Mouse (Mus musculus) cerebellum, adult 8-10 months (tissue): ENCODE data around the gene Ubqlnl.

Experiments
- DNase-seq: peaks from one replicate; pipeline ENCODE4 v3.0.0; 2022

Gene Ubqlnl

DNA sequence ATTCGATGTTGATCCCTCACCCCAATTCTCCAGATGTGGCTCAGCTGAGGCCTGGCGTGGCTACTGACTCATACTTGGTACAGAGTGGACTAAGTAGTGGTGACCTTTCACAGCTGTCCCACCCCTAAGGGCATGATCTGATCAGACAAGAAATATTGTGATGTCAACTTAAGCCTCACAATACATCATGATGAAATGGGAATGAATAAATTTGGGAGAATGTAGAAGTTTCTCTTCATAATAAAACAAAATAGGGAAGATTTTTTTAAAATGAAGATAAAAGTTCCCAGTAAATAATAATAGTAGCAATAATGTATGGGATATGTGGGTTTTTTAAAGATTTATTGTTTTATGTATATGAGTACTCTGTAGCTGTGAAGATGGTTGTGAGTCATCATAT is at the start of gene Ubqlnl:
TSS of gene Ubqlnl (minus strand) at position 101 of the 400 bp plus-strand sequence.
- DNase-seq: no peak

DNA sequence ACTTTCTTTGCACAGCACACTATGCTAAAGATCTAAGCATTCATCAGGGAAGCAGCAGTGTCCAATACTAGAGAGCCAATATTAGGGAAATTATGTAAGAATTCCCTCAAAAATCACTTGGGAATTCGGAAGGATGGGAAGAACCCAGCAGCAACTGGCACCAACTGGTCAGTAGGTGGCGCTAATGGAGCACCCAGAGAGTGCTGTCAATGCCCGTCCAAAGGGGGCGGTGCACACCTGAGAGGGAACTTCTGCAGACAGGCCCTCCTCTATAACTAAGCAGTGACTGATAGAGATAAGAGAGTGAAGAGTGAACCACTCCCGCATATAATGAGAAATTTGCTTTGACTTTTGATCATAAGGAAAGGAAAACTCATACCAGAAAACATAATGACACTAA is 49.5 kb upstream of the Ubqlnl start:
- DNase-seq: peak; percentile 7

DNA sequence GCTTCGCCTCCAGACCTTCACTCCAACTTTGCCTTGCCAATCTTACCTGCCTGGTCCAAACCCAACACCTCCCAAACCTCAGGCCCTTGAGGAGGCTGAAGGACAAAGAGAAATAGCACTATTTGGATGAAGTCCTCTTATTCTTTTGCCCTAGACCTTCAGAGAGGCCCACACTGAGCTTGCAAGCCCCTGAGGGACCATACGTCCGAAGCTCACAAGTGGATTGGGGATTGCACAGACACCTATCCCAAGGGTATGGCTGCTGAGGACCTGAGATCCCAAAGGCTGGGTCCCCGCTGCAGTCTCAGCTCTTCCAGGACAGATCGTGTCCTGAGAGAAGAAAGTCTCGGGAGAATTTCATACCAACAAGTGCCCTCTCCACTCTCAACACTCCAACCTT is 45.5 kb upstream of the Ubqlnl start, which contains the start of gene Olfr649:
TSS of gene Olfr649 (minus strand) at position 101 of the 400 bp plus-strand sequence.
- no peak for DNase-seq

DNA sequence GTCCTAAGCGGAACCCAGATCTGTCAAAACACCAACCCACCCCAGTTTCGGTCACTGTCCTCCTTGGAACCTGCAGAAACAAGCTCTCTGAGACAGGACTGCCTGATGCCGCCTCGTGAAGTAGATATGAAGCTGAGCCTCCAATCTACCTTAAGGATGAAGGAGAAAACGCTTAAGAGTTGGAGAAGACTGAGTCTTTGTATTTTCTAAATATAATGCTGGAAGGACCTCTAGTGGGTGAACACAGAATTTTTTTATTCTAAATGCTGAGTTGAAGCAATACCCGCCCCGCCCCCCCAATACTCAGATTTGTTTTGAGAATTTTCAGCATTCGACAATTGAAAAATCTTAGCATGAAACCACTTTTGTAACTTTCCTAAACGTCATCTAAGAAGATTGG is 40.9 kb upstream of the Ubqlnl start:
- no peak for DNase-seq

DNA sequence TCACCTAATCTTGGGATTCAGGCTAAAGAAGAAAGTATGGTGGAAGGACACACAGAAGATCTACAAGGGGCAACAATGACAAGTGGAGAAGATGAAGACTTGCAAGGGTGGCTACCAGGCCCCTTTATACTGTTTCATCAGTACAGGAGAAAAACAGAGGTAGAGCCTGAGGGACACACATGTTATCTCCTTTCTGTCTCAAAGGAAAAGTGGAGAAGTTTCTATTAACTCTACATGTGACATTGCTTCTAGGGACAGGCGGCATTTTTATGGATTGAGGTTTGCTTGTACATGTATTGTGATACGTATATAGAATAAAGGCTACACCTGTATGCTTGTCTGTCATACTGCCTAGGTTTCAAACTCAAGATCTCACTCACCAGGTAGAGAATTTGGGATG is 32.9 kb upstream of the Ubqlnl start, which contains the start of gene Olfr648:
TSS of gene Olfr648 (minus strand) at position 101 of the 400 bp plus-strand sequence.
- DNase-seq: no peak

DNA sequence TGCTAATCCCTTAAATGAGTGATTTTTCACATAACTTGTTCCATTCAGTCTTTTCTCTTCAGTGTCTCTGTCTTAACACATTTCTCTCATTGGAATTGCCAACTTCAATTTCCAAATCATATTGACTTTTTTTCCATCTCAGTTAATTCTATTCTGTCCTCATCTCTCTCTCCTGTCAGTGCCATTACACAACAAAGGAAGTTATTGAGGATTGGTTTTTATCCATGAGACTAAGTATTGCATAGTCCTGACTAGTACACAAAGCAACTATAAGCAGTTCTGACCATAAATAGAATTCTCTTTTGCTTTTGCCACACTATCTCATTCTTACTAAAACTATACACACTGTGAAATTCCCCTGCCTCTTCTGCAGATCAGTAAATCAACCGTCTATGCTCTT is 28.7 kb upstream of the Ubqlnl start:
- DNase-seq: no peak

DNA sequence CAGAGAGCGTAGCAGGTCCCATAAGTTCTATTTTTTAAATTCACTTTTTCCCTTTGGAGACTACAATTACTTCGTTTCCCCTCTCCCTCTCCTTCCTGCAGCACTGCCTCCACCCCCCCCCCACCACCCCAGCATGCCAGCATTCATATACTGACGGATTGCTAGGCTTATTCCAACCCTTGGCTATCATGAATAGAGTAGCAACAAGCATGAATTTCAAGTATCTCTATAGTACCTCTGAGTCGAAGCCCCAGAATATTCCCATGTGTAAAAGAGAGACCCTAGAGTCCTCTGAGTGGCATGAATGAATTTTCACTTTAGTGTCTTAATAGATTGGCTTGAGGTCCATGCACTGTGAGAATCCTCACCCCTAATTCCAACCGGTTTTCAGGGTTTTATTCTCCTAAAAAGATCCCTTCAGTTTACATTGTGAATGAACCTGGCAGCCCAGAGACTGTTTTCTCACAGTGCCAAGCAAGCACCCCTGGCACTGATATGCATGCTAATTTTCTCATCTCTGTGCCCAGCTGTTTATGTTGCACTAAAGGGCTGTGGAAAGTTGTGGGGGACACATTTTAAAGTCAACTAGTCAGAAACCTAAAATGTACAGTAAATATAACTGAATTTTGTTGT is 28.2 kb upstream of the Ubqlnl start:
- no peak for DNase-seq

DNA sequence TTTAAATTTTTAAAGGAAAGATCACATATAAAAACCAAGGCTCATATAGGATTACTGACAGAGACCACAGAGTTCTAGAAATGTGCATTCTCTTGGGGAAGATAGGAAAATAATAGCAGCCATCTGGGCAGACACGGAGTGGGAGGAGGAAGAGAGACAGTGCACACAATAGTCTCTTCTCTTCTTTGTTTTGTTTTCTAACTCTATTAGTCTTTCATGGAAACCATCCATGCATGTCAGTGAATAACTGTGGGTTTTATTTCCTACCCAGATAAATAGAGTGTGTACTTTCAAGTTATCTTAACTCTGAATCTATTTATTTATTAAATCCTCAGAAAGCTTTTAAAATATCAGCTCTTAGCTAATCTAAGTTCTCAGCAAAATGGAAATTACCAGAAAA is 24.7 kb upstream of the Ubqlnl start:
- DNase-seq: no peak

DNA sequence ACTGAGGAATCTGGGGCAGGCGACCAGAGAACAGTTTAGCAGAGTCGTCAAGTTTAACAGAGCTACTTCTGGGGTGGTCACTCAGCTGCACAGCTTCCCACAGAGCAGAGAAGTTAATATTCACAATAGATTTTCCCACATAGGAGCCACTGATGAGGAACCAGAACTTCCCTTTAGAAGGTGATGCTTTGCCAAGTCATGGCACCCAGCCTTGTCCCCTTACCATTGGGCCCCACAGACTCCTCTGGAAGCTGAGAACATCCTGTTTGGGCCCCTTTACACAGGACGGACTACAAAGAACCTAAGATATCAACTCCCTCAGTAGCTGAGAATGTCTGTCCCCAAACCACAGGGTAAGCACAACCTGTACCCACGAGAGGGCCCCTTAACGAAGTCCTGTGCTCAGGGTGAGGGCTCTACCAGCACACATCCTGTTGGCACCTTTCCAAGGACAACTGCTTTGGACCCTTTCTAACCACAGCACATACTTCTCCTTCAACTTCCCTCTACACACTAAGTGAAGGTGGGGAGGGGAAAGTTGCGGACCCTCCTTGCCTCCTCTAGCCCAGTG is 19.4 kb upstream of the Ubqlnl start:
- no peak for DNase-seq

DNA sequence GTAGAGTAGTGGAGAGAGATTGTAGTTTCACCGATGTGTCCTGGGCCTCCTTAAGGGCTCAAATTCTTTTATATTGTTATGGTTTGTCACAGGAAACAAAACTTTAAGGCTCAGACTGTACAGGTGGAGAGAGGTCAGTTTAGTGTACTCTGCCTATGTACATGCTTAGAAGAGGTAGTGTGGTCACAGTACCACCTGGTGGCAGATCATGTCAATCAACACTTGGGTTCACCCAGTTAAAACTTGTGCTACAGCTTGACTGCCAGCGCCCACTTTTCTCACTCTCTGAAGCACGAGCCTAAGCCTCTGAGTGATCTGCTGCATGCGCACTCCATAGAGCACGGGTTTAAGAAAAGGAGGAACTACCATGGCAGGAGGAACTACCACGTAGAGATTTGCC is 16.7 kb upstream of the Ubqlnl start:
- DNase-seq: no peak

DNA sequence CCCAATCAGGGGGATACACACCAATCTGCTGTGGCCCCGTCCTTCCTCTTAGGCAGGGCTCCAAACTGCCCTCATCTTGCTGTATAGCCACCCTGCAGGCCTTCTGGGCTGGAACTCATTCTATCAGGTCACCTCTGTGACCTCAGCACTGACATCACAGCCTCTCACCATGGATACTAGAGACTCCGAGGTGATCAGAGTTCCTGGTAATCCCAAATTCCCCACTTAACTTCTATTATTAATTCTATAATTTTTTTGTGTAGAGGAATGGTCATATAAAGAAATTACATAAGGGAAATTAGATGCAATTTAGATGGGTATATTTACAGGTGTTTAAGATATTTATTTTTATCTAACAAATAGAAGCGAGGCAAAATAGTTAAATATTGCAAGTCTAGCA is 7.2 kb downstream of the Ubqlnl start, which contains the start of gene Ubqln3:
TSS of gene Ubqln3 (minus strand) at position 101 of the 400 bp plus-strand sequence.
- no peak for DNase-seq

DNA sequence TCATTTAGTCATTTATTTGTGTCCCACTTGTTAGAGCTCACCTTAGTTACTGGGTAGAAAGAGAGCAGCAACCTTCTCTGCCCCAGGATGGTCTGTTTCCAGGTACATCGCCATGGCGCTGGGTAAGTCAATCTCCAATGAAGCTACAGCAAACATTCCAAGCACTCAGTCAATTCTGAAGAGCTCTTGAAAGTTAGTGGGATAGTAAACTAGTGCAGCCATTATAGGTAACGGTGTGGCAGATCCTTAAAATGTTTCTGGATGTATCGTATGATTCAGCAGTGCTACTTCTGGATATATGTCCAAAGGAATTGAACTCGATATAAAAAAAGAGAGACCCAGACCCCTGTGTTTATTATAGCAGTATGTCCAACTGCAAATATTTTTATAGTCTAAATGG is 13.1 kb downstream of the Ubqlnl start, which contains the start of gene Olfr643:
TSS of gene Olfr643 (minus strand) at position 101 of the 400 bp plus-strand sequence.
- no peak for DNase-seq

DNA sequence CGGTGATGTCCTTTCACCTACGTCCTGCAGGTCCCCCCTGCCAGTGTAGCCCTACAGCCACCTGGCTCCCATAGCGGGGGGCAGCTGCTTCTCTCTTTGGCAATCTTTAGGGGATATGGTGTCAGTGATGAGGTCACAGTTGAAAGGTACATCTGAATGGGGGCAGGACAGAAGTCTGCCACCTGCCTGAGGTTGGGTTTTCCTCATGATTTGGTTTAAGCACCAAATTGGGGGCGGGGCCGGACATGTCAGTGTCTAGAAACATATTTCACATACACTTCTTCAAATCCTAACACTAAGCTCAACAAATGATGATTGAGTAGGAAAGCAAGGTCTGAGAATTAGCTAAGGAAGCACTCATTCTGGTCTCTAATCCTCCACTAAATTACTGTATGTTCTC is 20.6 kb downstream of the Ubqlnl start, which contains the start of gene Ubqln5:
TSS of gene Ubqln5 (minus strand) at position 101 of the 400 bp plus-strand sequence.
- no peak for DNase-seq

DNA sequence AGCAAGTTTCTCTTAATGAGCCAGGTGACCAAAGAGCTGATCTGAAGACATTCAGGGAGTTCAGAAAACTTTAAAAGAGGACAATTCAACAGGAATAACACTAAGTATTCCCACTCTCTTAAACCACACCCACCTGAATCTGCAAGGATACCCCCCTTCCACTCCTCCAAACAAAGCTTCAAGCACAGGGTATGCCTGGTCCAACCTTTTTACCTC is 45.7 kb downstream of the Ubqlnl start, which contains the start of gene Olfr646:
TSS of gene Olfr646 (plus strand) at position 117 of the 216 bp plus-strand sequence.
- DNase-seq: no peak

DNA sequence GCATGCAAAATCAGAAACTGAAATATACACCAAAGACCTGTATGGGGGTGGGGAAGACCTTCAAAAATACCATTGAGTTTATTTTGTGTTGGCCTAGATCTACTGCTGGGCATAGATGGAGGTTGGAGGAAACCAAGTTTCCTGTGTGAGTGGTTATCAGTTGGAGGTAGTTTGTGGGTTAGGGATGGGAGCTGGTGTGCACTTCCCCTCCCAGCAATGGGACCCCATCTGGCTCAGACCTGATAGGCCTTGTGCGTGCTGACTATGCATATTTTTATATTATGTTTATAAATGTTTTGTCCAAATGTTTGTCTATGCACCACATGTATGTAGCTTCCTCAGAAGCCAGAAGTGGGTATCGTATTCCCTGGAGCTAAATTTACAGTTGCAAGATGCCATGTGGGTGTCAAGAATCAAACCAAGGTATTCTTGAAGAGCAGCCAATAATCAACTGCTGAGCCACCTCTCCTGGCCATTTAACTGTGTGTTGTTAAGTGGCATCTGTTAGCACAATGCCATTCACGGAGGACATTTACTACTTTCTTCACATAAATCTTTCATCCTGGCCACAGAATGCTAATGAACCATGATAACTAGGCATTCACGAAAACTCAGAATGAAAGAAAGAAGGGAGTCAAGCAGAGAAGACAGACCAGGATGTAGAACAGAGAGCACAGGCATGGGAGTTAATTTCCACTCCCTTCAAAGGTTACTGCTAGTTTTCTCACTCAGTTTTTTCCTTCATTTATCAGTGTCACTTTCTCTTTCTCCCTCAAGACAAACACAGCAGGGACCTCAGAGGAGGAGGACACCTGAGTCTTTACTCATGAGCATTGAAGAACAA is 46.2 kb downstream of the Ubqlnl start:
- no peak for DNase-seq
